Mouse (Mus musculus) spleen, adult 2 months (tissue): Measurements from ENCODE around the gene Susd6. TPM values are rescaled to one million over a fixed set of nuclear protein-coding genes. Genes with fewer than 3 reads are reported as not detected.

Experiments
- DNase-seq, 2 experiments: peaks; one replicate each; pipeline versions ENCODE4 v3.0.0 to v3.0.0-alpha.2; 2012 to 2021; ENCODE audit warnings: low spot score in 2 of 2, low read depth in 1 of 2
- H3K27ac ChIP-seq: fragments of 200-500 bp; 2 replicates; pipeline ENCODE4 v1.5.1; 2012; ENCODE audit warnings: low read length, inconsistent platforms; ENCODE audit not compliant: insufficient read depth
- H3K27me3 ChIP-seq: fragments of 200-500 bp; 2 replicates; pipeline ENCODE4 v1.6.1; 2012; ENCODE audit warnings: mild to moderate bottlenecking, moderate library complexity, low read length, inconsistent platforms; ENCODE audit not compliant: control insufficient read depth, insufficient read depth
- H3K36me3 ChIP-seq: fragments of 200-500 bp; 2 replicates; pipeline ENCODE4 v1.6.1; 2012; ENCODE audit warnings: mild to moderate bottlenecking, low read length, inconsistent platforms; ENCODE audit not compliant: control insufficient read depth, insufficient read depth
- H3K4me1 ChIP-seq: fragments of 200-500 bp; 2 replicates; pipeline ENCODE4 v1.6.1; 2011; ENCODE audit warnings: inconsistent platforms; ENCODE audit not compliant: control insufficient read depth, insufficient read depth, insufficient read length
- H3K4me3 ChIP-seq: fragments of 200-500 bp; 2 replicates; pipeline ENCODE4 v1.5.1; 2011; ENCODE audit warnings: mild to moderate bottlenecking, inconsistent platforms; ENCODE audit not compliant: insufficient read depth, insufficient read length; ENCODE audit errors: extremely low read depth
- CTCF ChIP-seq: fragments of 200-500 bp; IDR thresholded peaks from 2 replicates; pipeline ENCODE4 v1.5.1; 2011; ENCODE audit warnings: mild to moderate bottlenecking, inconsistent platforms; ENCODE audit not compliant: insufficient read depth, insufficient read length, insufficient replicate concordance; ENCODE audit errors: extremely low read depth
- POLR2A ChIP-seq: fragments of 200-500 bp; IDR thresholded peaks from 2 replicates; pipeline ENCODE4 v1.6.1; 2011; ENCODE audit warnings: low read depth, low read length, inconsistent platforms
- WGBS: fragments of 180-500 bp; shearing (Covaris S2); methylation state at CpG from one replicate; pipeline ENCODE4 v1.1.7; 2018; 5-methylcytosine and 5-hydroxymethylcytosine counted together
- polyA plus RNA-seq: library from polyadenylated mRNA; depleted of rRNA; stranded (reverse); fragments of >200 nt; gene quantifications from 2 replicates; pipeline ENCODE4 v1.2.3, GENCODE M21; 2012

Susd6 gene
- polyA plus RNA-seq, 1 experiment: 32.0 TPM

GRCm38 (mm10) chr12:80866023-80866422 lies 75.7 kb downstream of the Susd6 start:
- 92% methylated on average over 2 of the region's 2 CpGs for WGBS
- Histone ChIP-seq H3K27me3 (no peaks in the 10 kb centered on the region), H3K4me3 (no peak overlapping the region), H3K36me3 (peaks cover 23% of the 10 kb centered on the region), H3K4me1 (no peaks in the 10 kb centered on the region), H3K27ac (no peak overlapping the region)
- DNase-seq: no peak
- no peak for TF ChIP-seq POLR2A
- TF ChIP-seq CTCF: no peak

- no peak for TF ChIP-seq CTCF
- no peak for TF ChIP-seq POLR2A
- Histone ChIP-seq H3K4me3 (no peak overlapping the region), H3K36me3 (peaks cover 23% of the 10 kb centered on the region), H3K4me1 (no peaks in the 10 kb centered on the region), H3K27ac (no peak overlapping the region), H3K27me3 (no peaks in the 10 kb centered on the region)
- no peak for DNase-seq
- WGBS: 68% methylated on average over 3 of the region's 3 CpGs
Measured at GRCm38 (mm10) chr12:80867083-80867482, 76.8 kb downstream of the Susd6 start.

GRCm38 (mm10) chr12:80868401-80868800 lies 78.1 kb downstream of the Susd6 start:
- H3K27ac ChIP-seq: no peak overlapping the region
- H3K4me3 ChIP-seq: no peak overlapping the region
- no peak for DNase-seq
- H3K36me3 ChIP-seq: peaks cover 27% of the 10 kb centered on the region
- H3K27me3 ChIP-seq: no peaks in the 10 kb centered on the region
- TF ChIP-seq CTCF (no peak), POLR2A (no peak)
- H3K4me1 ChIP-seq: no peaks in the 10 kb centered on the region
- WGBS: 87% methylated on average over 7 of the region's 7 CpGs

- WGBS: 89% methylated on average over 7 of the region's 7 CpGs
- no peak for DNase-seq
- H3K27ac ChIP-seq: no peak overlapping the region
- no peaks in the 10 kb centered on the region for H3K4me1 ChIP-seq
- peaks cover 38% of the 10 kb centered on the region for H3K36me3 ChIP-seq
- H3K27me3 ChIP-seq: no peaks in the 10 kb centered on the region
- H3K4me3 ChIP-seq: no peak overlapping the region
- TF ChIP-seq CTCF (no peak), POLR2A (no peak)
Measured at GRCm38 (mm10) chr12:80877215-80878092, 87.1 kb downstream of the Susd6 start.

GRCm38 (mm10) chr12:80878093-80878430 lies 87.8 kb downstream of the Susd6 start:
- TF ChIP-seq CTCF: no peak
- no peak for TF ChIP-seq POLR2A
- H3K36me3 ChIP-seq: peaks cover 34% of the 10 kb centered on the region
- H3K4me1 ChIP-seq: no peaks in the 10 kb centered on the region
- DNase-seq: no peak
- H3K27me3 ChIP-seq: no peaks in the 10 kb centered on the region
- WGBS: 91% methylated on average over 6 of the region's 6 CpGs
- H3K27ac ChIP-seq: no peak overlapping the region
- no peak overlapping the region for H3K4me3 ChIP-seq

- TF ChIP-seq CTCF: no peak
- no peak for TF ChIP-seq POLR2A
- Histone ChIP-seq H3K27me3 (no peaks in the 10 kb centered on the region), H3K4me3 (no peak overlapping the region), H3K36me3 (peaks cover 33% of the 10 kb centered on the region), H3K4me1 (no peaks in the 10 kb centered on the region), H3K27ac (no peak overlapping the region)
- DNase-seq: no peak
- 92% methylated on average over 3 of the region's 3 CpGs for WGBS
Measured at GRCm38 (mm10) chr12:80878653-80879052, 88.3 kb downstream of the Susd6 start.

GRCm38 (mm10) chr12:80879267-80879666 lies 89.0 kb downstream of the Susd6 start:
- WGBS: 52% methylated on average over 4 of the region's 4 CpGs
- no peaks in the 10 kb centered on the region for H3K27me3 ChIP-seq
- no peak for DNase-seq
- no peak overlapping the region for H3K4me3 ChIP-seq
- H3K36me3 ChIP-seq: peaks cover 29% of the 10 kb centered on the region
- no peak overlapping the region for H3K27ac ChIP-seq
- TF ChIP-seq POLR2A (no peak), CTCF (no peak)
- no peaks in the 10 kb centered on the region for H3K4me1 ChIP-seq
